Mouse (Mus musculus): ENCODE data around the gene Plekhh2. TPM values are rescaled to one million over a fixed set of nuclear protein-coding genes. Genes with fewer than 3 reads are reported as not detected.

The Plekhh2 gene
- total and polyA plus RNA-seq, 2 experiments: 0.46 to 0.65 TPM

DNA sequence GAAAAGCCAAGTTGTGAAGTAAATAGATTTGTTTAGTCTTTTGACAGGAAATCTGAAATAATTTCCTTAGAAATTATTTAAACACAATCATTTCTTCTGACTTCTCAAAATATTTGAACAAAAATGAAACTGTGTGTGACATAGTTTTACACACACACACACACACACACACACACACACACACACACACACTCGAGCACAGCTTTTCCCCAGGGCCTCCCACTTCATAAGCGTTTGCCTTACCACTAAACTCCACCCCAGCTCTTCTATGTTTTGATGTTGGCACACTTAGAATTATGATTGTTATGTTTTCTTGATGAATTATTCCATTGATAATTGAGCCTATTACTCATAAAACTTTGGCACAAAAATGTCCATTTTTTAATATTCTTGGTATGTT, 22.9 kb downstream of the Plekhh2 start:
- Histone ChIP-seq H3K9ac (ENCODE audit: low read depth, low read length) (no peak overlapping the region), H3K27me3 (ENCODE audit: control insufficient read depth, insufficient read depth, low read length) (no peaks in the 10 kb centered on the region), H3K27ac (replicated peaks; ENCODE audit: insufficient read depth, low read depth, low read length) (no peak overlapping the region), H3K79me2 (ENCODE audit: control insufficient read depth, insufficient read depth, low read length) (no peaks in the 10 kb centered on the region), H3K36me3 (ENCODE audit: control insufficient read depth, insufficient read depth, low read length) (no peaks in the 10 kb centered on the region), H3K4me3 (ENCODE audit: insufficient read depth, low read depth, low read length) (no peak overlapping the region), H3K4me1 (ENCODE audit: control insufficient read depth, insufficient read depth, low read length) (no peaks in the 10 kb centered on the region)
- DNase-seq (ENCODE audit: extremely low read depth, low read depth, low spot score): no peak
- 69% methylated on average over 2 of the region's 2 CpGs for WGBS
- TF ChIP-seq CTCF (IDR thresholded peaks at IDR 0.05; ENCODE audit: low read depth, low read length): no peak
- TF ChIP-seq POLR2A (IDR thresholded peaks at IDR 0.05; ENCODE audit: extremely low read depth, insufficient read depth, low read length): no peak

DNA sequence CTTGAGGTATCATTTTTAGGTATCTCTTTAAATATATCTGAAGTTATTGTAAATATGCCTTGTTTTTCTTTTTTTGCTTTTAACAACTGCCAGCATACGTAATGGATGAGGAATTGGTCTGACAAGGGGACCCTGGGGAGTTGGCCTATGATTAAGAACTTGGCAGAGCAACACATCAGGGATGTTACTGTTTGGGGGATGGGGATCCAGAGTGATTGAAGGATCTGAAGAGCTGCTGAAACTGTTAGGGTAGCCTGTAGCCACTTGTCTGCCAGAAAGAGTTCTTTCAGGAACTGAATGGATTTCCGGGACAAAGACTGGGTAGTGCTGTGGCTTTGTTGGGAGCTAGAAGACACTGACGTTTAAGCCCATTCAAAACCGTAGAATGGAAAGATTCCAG, 23.5 kb downstream of the Plekhh2 start:
- Histone ChIP-seq H3K9ac (ENCODE audit: low read depth, low read length) (no peak overlapping the region), H3K79me2 (ENCODE audit: control insufficient read depth, insufficient read depth, low read length) (no peaks in the 10 kb centered on the region), H3K36me3 (ENCODE audit: control insufficient read depth, insufficient read depth, low read length) (no peaks in the 10 kb centered on the region), H3K27ac (replicated peaks; ENCODE audit: insufficient read depth, low read depth, low read length) (no peak overlapping the region), H3K4me3 (ENCODE audit: insufficient read depth, low read depth, low read length) (no peak overlapping the region), H3K27me3 (ENCODE audit: control insufficient read depth, insufficient read depth, low read length) (no peaks in the 10 kb centered on the region), H3K4me1 (ENCODE audit: control insufficient read depth, insufficient read depth, low read length) (no peaks in the 10 kb centered on the region)
- DNase-seq (ENCODE audit: extremely low read depth, low read depth, low spot score): no peak
- 85% methylated on average over 4 of the region's 4 CpGs for WGBS
- no peak for TF ChIP-seq CTCF (IDR thresholded peaks at IDR 0.05; ENCODE audit: low read depth, low read length)
- no peak for TF ChIP-seq POLR2A (IDR thresholded peaks at IDR 0.05; ENCODE audit: extremely low read depth, insufficient read depth, low read length)

DNA sequence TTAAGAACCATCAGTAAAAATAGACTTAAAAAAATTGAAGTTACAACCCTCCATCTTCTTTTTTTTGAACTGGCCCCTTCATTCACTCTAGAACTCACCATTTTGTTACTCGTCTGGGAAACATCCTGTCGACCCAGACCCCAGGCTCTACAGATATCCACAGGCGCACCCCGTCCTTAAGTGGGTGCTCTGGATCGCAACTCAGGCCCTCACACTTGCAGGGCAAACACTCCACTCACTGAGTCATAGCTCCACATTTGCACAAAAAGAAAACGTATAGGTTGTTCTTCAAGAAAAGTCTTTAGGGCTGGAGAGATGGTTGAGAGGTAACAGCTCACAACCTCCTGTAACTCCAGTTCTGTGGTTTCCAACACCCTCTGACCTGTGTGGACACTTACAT, 25.6 kb downstream of the Plekhh2 start:
- no peak for TF ChIP-seq CTCF (IDR thresholded peaks at IDR 0.05; ENCODE audit: low read depth, low read length)
- TF ChIP-seq POLR2A (IDR thresholded peaks at IDR 0.05; ENCODE audit: extremely low read depth, insufficient read depth, low read length): no peak
- Histone ChIP-seq H3K4me3 (ENCODE audit: insufficient read depth, low read depth, low read length) (no peak overlapping the region), H3K36me3 (ENCODE audit: control insufficient read depth, insufficient read depth, low read length) (no peaks in the 10 kb centered on the region), H3K27me3 (ENCODE audit: control insufficient read depth, insufficient read depth, low read length) (no peaks in the 10 kb centered on the region), H3K4me1 (ENCODE audit: control insufficient read depth, insufficient read depth, low read length) (no peaks in the 10 kb centered on the region), H3K27ac (replicated peaks; ENCODE audit: insufficient read depth, low read depth, low read length) (no peak overlapping the region), H3K79me2 (ENCODE audit: control insufficient read depth, insufficient read depth, low read length) (no peaks in the 10 kb centered on the region), H3K9ac (ENCODE audit: low read depth, low read length) (no peak overlapping the region)
- WGBS: 90% methylated on average over 6 of the region's 6 CpGs
- DNase-seq (ENCODE audit: extremely low read depth, low read depth, low spot score): no peak

DNA sequence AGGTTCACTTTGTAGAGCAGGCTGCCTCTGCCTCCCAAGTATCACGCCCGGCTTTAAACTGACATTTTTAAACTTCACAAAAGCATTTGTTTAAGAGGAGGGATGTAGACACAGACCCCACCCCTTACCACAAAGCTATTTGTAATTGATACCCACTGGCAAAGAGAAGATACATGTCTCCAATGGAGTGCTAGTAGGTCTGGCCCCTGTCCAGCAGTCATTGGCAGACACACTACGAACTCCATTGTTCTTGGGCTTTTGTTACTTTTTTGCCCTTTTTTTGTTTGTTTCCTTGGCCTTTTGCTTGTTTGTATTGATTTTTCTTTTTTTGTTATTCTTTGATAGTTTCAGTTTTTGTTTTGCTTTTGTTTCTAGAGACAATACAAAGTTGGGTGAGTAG, 26.3 kb downstream of the Plekhh2 start:
- Histone ChIP-seq H3K27me3 (ENCODE audit: control insufficient read depth, insufficient read depth, low read length) (no peaks in the 10 kb centered on the region), H3K36me3 (ENCODE audit: control insufficient read depth, insufficient read depth, low read length) (no peaks in the 10 kb centered on the region), H3K79me2 (ENCODE audit: control insufficient read depth, insufficient read depth, low read length) (no peaks in the 10 kb centered on the region), H3K27ac (replicated peaks; ENCODE audit: insufficient read depth, low read depth, low read length) (no peak overlapping the region), H3K4me3 (ENCODE audit: insufficient read depth, low read depth, low read length) (no peak overlapping the region), H3K4me1 (ENCODE audit: control insufficient read depth, insufficient read depth, low read length) (no peaks in the 10 kb centered on the region), H3K9ac (ENCODE audit: low read depth, low read length) (no peak overlapping the region)
- TF ChIP-seq CTCF (IDR thresholded peaks at IDR 0.05; ENCODE audit: low read depth, low read length) (no peak), POLR2A (IDR thresholded peaks at IDR 0.05; ENCODE audit: extremely low read depth, insufficient read depth, low read length) (no peak)
- 93% methylated on average over 3 of the region's 3 CpGs for WGBS
- no peak for DNase-seq (ENCODE audit: extremely low read depth, low read depth, low spot score)

DNA sequence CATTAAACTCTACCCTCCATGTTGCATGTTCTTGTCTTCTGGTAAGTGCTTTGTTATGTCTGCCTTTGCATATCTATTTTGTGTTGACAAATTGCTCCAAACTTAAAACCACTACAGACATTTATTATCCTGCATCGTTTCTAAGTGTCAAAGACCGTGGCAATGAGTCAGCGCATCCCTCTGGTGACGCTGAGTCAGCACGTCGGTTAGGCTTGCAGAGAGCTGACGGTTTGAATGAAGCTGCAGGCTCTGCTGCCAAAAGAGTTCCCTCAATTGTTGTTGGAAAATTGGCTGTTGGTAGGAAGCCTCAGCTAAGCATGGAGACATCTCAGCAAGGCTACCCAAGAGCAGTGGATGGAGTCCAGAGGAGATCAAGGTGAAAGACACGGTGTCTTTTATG, 28.9 kb downstream of the Plekhh2 start:
- no peak for DNase-seq (ENCODE audit: extremely low read depth, low read depth, low spot score)
- no peaks in the 10 kb centered on the region for H3K27me3 ChIP-seq (ENCODE audit: control insufficient read depth, insufficient read depth, low read length)
- H3K4me3 ChIP-seq (ENCODE audit: insufficient read depth, low read depth, low read length): no peak overlapping the region
- H3K9ac ChIP-seq (ENCODE audit: low read depth, low read length): no peak overlapping the region
- H3K27ac ChIP-seq (replicated peaks; ENCODE audit: insufficient read depth, low read depth, low read length): no peak overlapping the region
- 76% methylated on average over 8 of the region's 8 CpGs for WGBS
- H3K4me1 ChIP-seq (ENCODE audit: control insufficient read depth, insufficient read depth, low read length): no peaks in the 10 kb centered on the region
- TF ChIP-seq POLR2A (IDR thresholded peaks at IDR 0.05; ENCODE audit: extremely low read depth, insufficient read depth, low read length) (no peak), CTCF (IDR thresholded peaks at IDR 0.05; ENCODE audit: low read depth, low read length) (no peak)
- no peaks in the 10 kb centered on the region for H3K36me3 ChIP-seq (ENCODE audit: control insufficient read depth, insufficient read depth, low read length)
- no peaks in the 10 kb centered on the region for H3K79me2 ChIP-seq (ENCODE audit: control insufficient read depth, insufficient read depth, low read length)

DNA sequence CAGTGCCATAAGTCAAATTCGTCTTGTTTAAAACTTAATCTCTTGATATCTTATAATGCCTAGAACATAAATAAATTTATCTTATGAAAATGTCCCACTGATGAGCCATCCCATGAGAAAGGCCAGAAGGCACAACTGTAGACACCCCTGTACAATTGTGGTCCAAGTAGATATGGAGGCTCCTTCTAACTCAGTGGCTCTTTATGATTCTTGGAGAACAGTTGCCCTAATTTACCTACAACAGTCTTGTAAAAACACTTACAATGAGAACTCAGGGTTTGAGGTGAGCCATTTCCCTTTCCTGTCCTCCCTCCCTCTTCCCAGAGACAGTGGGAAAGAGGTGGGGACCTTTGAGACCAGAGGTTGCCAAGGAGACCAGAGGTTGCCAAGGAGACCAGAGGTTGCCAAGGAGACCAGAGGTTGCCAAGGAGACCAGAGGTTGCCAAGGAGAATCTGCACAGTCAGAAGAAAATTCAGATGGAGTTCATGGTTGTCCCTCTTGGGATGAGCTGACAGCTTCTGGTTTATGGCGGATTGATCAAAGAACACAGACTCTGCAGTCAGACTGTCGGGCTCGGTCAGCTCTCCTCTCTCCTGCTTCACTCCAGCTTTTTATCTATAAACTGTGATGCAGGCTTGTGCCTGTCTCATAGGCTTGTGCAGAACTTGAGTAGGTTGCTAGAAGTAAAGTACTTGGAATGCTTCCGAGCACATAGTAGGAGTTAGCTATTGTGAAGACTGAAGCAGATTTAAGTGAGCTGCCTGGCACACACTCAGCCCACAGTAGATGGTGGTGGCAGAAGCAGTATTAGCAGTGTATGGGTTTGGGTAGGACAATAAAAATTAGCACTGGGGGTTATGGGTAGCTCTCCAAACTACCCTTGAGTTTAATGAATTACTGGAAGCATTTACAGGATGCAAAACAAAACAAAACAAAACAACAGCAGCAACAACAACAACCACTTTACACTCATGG, 39.5 kb downstream of the Plekhh2 start:
- DNase-seq (ENCODE audit: extremely low read depth, low read depth, low spot score): no peak
- no peaks in the 10 kb centered on the region for H3K79me2 ChIP-seq (ENCODE audit: control insufficient read depth, insufficient read depth, low read length)
- no peak overlapping the region for H3K9ac ChIP-seq (ENCODE audit: low read depth, low read length)
- no peak overlapping the region for H3K4me3 ChIP-seq (ENCODE audit: insufficient read depth, low read depth, low read length)
- H3K4me1 ChIP-seq (ENCODE audit: control insufficient read depth, insufficient read depth, low read length): no peaks in the 10 kb centered on the region
- TF ChIP-seq CTCF (IDR thresholded peaks at IDR 0.05; ENCODE audit: low read depth, low read length) (no peak), POLR2A (IDR thresholded peaks at IDR 0.05; ENCODE audit: extremely low read depth, insufficient read depth, low read length) (no peak)
- no peaks in the 10 kb centered on the region for H3K36me3 ChIP-seq (ENCODE audit: control insufficient read depth, insufficient read depth, low read length)
- no peaks in the 10 kb centered on the region for H3K27me3 ChIP-seq (ENCODE audit: control insufficient read depth, insufficient read depth, low read length)
- 80% methylated on average over 5 of the region's 5 CpGs for WGBS
- H3K27ac ChIP-seq (replicated peaks; ENCODE audit: insufficient read depth, low read depth, low read length): no peak overlapping the region

Measured in liver, adult 2 months (tissue).